Mouse (Mus musculus) heart, adult 2 months (tissue): ENCODE results near the gene Fam20c. TPM values are rescaled to one million over a fixed set of nuclear protein-coding genes. Genes with fewer than 3 reads are reported as not detected.

Source experiments
- DNase-seq, 2 experiments: peaks; one replicate each; pipeline ENCODE4 v3.0.0; 2021
- H3K27ac ChIP-seq: fragments of 200-600 bp; 2 replicates; pipeline ENCODE4 v1.8.1; 2022
- H3K27me3 ChIP-seq: fragments of 200-500 bp; 2 replicates; pipeline ENCODE4 v1.6.1; 2012; ENCODE audit warnings: mild to moderate bottlenecking, low read length, inconsistent platforms, mixed read lengths; ENCODE audit not compliant: control insufficient read depth, insufficient read depth
- H3K36me3 ChIP-seq: fragments of 200-500 bp; 2 replicates; pipeline ENCODE4 v1.6.1; 2012; ENCODE audit warnings: low read length, inconsistent platforms; ENCODE audit not compliant: control insufficient read depth, insufficient read depth
- H3K4me1 ChIP-seq: fragments of 200-500 bp; 2 replicates; pipeline ENCODE4 v1.6.1; 2011; ENCODE audit warnings: low read length; ENCODE audit not compliant: control insufficient read depth, insufficient read depth
- H3K4me3 ChIP-seq: fragments of 200-600 bp; 2 replicates; pipeline ENCODE4 v1.8.1; 2022
- H3K79me2 ChIP-seq: fragments of 200-500 bp; replicated peaks from 2 replicates; pipeline ENCODE4 v1.6.1; 2012; ENCODE audit warnings: mild to moderate bottlenecking, inconsistent platforms, low read length, moderate library complexity, mixed read lengths; ENCODE audit not compliant: control insufficient read depth, insufficient read depth
- H3K9ac ChIP-seq: fragments of 200-500 bp; 2 replicates; pipeline ENCODE4 v1.6.1; 2012; ENCODE audit warnings: low read depth, mild to moderate bottlenecking, control low read depth, inconsistent platforms, low read length, mixed read lengths
- CTCF ChIP-seq: fragments of 200-600 bp; IDR thresholded peaks from 2 replicates; pipeline ENCODE4 v1.8.1; 2022; ENCODE audit warnings: antibody characterized with exemption, mild to moderate bottlenecking, moderate library complexity
- EP300 ChIP-seq: fragments of 200-500 bp; IDR thresholded peaks from 2 replicates; pipeline ENCODE4 v1.6.1; 2011; ENCODE audit warnings: low read depth, low read length, control low read depth; ENCODE audit not compliant: insufficient read depth
- POLR2A ChIP-seq: fragments of 200-500 bp; IDR thresholded peaks from 2 replicates; pipeline ENCODE4 v1.6.1; 2011; ENCODE audit warnings: mild to moderate bottlenecking, low read depth, low read length, control low read depth; ENCODE audit not compliant: insufficient read depth
- WGBS: fragments of 180-500 bp; shearing (Covaris S2); methylation state at CpG from one replicate; pipeline ENCODE4 v1.1.7; 2018; 5-methylcytosine and 5-hydroxymethylcytosine counted together
- intact Hi-C: fragments of 180-260 bp; cut with DNase I; formaldehyde crosslinking; loops from one replicate; pipeline ENCODE4 v1.15.1; 2025
- polyA plus RNA-seq: library from polyadenylated mRNA; depleted of rRNA; stranded (reverse); fragments of >200 nt; gene quantifications from 2 replicates; pipeline ENCODE4 v1.2.3, GENCODE M21; 2012; rRNA removed
- total RNA-seq, 2 experiments: library from RNA; stranded (reverse); gene quantifications; 2 replicates each; pipeline ENCODE4 v1.2.3; 2021

The Fam20c gene
- total and polyA plus RNA-seq, 3 experiments = 10.0 to 14.7 (median 11.3) TPM

- intact Hi-C loops = loop anchor here (1.0 kb wide), 1 partner anchor 149 kb away; no protein-coding TSS in a partner anchor
- no peak for TF ChIP-seq CTCF
- no peak for TF ChIP-seq EP300
- TF ChIP-seq POLR2A = no peak
- WGBS = 28% methylated on average over 13 of the region's 13 CpGs
- Histone ChIP-seq H3K4me1 (no peaks in the 10 kb centered on the region), H3K9ac (no peak overlapping the region), H3K36me3 (no peaks in the 10 kb centered on the region), H3K27me3 (no peaks in the 10 kb centered on the region), H3K79me2 (no peaks in the 10 kb centered on the region), H3K4me3 (no peak overlapping the region), H3K27ac (no peak overlapping the region)
- peak in 1 of 2 experiments; percentile 26 for DNase-seq
Observed at GRCm38 (mm10) chr5:138857811-138858251, 103.5 kb downstream of the Fam20c start.

Other genes starting within 250 kb of the Fam20c start
- not detected for gene 1700123K08Rik, start 189.8 kb upstream of the Fam20c start, total RNA-seq
- 0.20 TPM in 1 of 2 replicates, not detected in the other for gene 1700123K08Rik, start 189.8 kb upstream of the Fam20c start, polyA plus RNA-seq
- 10 to 100 TPM; 17.7 to 19.4 TPM for gene Zfp68, start 134.8 kb upstream of the Fam20c start, total RNA-seq
- gene Zfp68, start 134.8 kb upstream of the Fam20c start, polyA plus RNA-seq = 6.8 and 13.8 TPM in 2 replicates
- 1 to 10 TPM; 3.5 to 4.3 TPM for gene A430033K04Rik, start 131.7 kb upstream of the Fam20c start, total RNA-seq
- 0.98 and 2.9 TPM in 2 replicates for gene A430033K04Rik, start 131.7 kb upstream of the Fam20c start, polyA plus RNA-seq
- not detected for gene Gm5294, start 65.6 kb downstream of the Fam20c start, total RNA-seq
- not detected in 2 replicates for gene Gm5294, start 65.6 kb downstream of the Fam20c start, polyA plus RNA-seq
- gene Pdgfa, start 242.9 kb downstream of the Fam20c start, total RNA-seq = 10 to 100 TPM; 19.6 to 20.7 TPM
- gene Pdgfa, start 242.9 kb downstream of the Fam20c start, polyA plus RNA-seq = 13.2 and 14.2 TPM in 2 replicates